Mouse (Mus musculus) small intestine, adult 10 weeks (tissue): ENCODE measurements around the gene Esr1. TPM values are rescaled to one million over a fixed set of nuclear protein-coding genes. Genes with fewer than 3 reads are reported as not detected.

Source experiments
- polyA plus RNA-seq: library from polyadenylated mRNA; stranded (reverse); fragments of 350-450 nt; fragmentation: Illumina TruSeq; extraction: RNeasy Lipid Tissue Mini Kit (QIAGEN cat#74804); gene quantifications from one replicate; pipeline ENCODE4 v1.2.3, GENCODE M21; 2014; ENCODE audit warnings: low replicate concordance

The Esr1 gene
- 2.1 TPM for polyA plus RNA-seq

DNA sequence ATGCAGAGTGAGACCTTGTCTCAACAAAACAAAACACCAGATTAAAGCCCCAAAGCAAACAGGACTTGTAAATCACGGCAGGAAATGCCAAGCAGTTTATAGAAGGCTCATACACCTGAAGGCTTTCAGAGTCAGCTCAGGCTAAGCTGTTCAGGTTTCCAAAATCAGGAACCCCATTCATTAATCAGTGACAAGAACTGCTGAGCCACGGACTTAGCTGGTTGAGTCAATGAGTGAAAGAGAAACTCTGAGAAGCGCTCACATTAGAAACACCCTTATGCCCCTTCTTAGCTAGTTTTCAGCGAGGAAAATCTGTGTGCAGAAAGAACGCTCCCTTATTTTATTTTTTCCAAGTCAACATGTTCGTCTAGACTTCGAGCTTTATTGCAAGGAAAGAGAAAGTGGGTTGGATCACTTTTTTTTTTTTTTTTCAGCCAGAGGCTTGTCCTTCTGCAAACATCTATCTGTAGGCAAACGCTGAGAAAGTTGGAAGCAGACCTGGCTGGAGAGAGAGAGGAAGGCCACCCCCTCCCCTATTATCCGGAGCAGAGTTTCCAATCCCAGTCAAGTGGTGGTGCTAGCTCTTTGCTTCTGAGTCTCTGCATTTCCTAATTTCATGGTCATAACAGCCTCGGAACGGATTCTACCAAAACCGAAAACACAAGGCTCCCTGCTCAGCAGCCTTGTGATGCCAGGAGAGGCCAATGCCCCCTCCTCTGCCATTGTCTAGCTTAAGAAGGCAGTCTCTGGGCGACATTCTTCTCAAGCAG, at the start of gene Esr1:
Gene Esr1 (plus strand): TSS at position 208 of the 770 bp plus-strand sequence.

Other genes starting within 250 kb of the Esr1 start
- gene Zbtb2, start 223.5 kb upstream of the Esr1 start, polyA plus RNA-seq = 13.7 TPM
- 99.4 TPM for gene Rmnd1, start 179.2 kb upstream of the Esr1 start, polyA plus RNA-seq
- 69.1 TPM for gene Armt1, start 179.1 kb upstream of the Esr1 start, polyA plus RNA-seq
- gene Ccdc170, start 129.1 kb upstream of the Esr1 start, polyA plus RNA-seq = 0.19 TPM